Mouse (Mus musculus): ENCODE data around the gene Wnk1.

The Wnk1 gene

GRCm38 (mm10) chr6:120040557-120040857 lies 2.0 kb upstream of the Wnk1 start:
- DNase-seq (ENCODE audit: low spot score): no peak

GRCm38 (mm10) chr6:120039668-120040556 lies 1.4 kb upstream of the Wnk1 start:
- peak; percentile 91 for DNase-seq (ENCODE audit: low spot score)

DNA sequence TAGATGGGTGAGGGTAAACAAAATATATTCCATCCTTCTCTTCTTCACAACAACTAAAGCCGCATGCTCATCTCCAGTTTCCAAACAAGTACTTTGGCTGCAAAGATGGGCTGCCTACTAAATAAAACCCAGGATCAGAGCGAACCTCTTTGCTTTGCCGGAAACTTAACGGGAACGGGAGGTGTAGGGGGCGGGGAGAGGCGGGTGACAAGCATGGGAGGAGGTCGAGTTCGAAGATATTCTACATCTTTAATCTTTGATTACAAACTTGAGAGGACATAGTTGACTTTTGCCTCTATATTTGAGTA lies 738 bp upstream of the Wnk1 start:
- peak; percentile 5 for DNase-seq (ENCODE audit: low spot score)

- DNase-seq (ENCODE audit: low spot score): peak; percentile 63
These were observed 671 bp downstream of the Wnk1 start for GRCm38 (mm10) chr6:120037636-120038365.

DNA sequence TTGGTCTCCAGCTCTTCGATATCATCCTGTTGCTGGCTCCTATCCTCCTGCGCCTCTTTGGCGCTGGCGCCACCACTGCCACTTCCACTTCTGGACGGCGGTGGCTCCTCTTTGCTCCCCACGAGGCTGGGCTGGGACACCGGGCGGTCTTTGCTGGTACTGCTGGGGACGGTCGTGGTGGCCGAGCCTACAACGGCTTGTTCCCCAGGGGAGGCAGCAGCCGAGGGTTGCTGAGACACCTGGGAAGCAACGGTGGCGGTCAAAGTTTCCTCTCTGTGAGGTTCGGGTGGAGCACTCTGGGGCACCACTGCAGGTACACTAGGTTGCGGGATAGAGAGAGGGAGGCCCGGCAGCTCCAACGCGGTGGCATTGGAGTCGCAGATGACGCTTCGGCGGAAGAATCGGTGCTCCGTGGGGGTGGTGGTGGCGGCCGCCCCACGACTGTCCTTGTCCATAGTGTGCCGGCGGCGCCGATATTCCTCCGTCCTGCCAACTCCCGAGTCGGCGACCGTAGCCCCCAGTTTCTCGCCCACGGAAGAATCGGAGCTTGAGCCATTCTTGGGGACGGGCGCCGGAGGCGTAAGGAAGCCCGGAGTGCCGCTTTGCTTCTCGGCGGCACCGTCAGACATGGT lies 1.4 kb downstream of the Wnk1 start:
- peak; percentile 81 for DNase-seq (ENCODE audit: low spot score)

- no peak for DNase-seq (ENCODE audit: low spot score)
These were observed 13.9 kb downstream of the Wnk1 start for GRCm38 (mm10) chr6:120024577-120024976.

GRCm38 (mm10) chr6:120023746-120024145 lies 14.7 kb downstream of the Wnk1 start:
- no peak for DNase-seq (ENCODE audit: low spot score)

DNA sequence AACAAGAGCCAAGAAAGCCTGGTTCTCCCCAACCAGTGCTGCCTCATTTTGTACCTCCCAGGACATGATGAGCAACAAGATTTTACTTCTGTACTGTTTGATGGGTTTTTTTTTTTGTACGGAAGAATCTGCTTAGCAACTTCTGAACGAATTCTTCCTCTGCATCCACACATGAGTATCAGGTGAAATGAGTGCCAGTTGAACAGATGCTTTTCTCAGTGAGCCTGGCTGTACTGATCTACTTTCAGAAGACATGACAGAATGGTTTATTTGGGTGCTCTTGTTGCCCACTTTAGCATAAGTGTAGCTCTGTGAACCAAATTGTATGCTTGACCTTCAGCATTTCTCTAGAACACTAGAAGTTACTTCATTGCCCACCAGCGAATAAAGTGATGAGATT lies 16.4 kb downstream of the Wnk1 start:
- DNase-seq (ENCODE audit: low spot score): no peak

GRCm38 (mm10) chr6:120019697-120020096 lies 18.8 kb downstream of the Wnk1 start:
- DNase-seq (ENCODE audit: low spot score): no peak

GRCm38 (mm10) chr6:120013125-120013524 lies 25.3 kb downstream of the Wnk1 start:
- no peak for DNase-seq (ENCODE audit: low spot score)

GRCm38 (mm10) chr6:120011440-120011839 lies 27.0 kb downstream of the Wnk1 start:
- no peak for DNase-seq (ENCODE audit: low spot score)

GRCm38 (mm10) chr6:120011001-120011400 lies 27.5 kb downstream of the Wnk1 start:
- no peak for DNase-seq (ENCODE audit: low spot score)

DNA sequence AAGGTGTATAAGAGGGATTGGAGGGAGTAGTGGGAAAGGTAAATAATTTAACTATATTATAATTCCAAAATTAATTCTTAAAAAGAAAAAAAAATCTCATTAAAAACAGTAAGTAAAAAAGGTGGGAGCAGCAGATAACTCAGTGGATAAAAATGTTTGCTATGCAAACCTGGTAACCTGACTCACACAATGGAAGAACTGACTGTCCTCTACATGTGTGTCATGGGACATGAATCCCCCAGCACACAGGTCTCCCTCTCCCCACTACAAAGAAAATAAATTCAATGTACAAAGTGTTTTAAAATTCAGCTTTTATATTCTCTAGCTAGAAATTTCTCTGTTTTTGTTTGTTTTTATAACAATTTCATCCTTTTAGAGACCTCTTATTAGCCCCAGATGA lies 27.9 kb downstream of the Wnk1 start:
- no peak for DNase-seq (ENCODE audit: low spot score)

- peak; percentile 36 for DNase-seq (ENCODE audit: low spot score)
These were observed 36.8 kb downstream of the Wnk1 start for GRCm38 (mm10) chr6:120001718-120002117.

- no peak for DNase-seq (ENCODE audit: low spot score)
These were observed 42.0 kb downstream of the Wnk1 start for GRCm38 (mm10) chr6:119996480-119996879.

GRCm38 (mm10) chr6:119924235-119925005 lies 114.1 kb downstream of the Wnk1 start:
- DNase-seq (ENCODE audit: low spot score): no peak

GRCm38 (mm10) chr6:119922544-119922943 lies 115.9 kb downstream of the Wnk1 start:
- no peak for DNase-seq (ENCODE audit: low spot score)

DNA sequence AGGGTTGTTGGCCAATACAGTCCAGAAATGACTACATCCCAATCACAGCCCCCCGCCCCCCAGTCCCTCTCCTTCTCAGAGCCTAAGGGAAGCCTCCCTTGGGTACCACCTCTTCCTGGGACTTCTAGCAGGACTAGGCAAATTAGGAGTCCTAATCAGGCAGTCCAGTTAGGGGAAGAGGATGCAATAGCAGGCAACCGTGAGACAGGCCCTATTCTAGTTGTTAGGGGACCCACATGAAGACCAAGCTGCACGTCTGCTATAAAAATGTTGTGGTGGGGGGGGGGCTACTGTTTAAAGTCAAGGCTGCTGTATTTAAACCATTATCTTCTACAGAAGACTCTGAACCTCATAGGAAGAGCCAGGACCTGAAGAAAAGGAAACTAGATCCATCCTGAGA lies 116.3 kb downstream of the Wnk1 start:
- no peak for DNase-seq (ENCODE audit: low spot score)

DNA sequence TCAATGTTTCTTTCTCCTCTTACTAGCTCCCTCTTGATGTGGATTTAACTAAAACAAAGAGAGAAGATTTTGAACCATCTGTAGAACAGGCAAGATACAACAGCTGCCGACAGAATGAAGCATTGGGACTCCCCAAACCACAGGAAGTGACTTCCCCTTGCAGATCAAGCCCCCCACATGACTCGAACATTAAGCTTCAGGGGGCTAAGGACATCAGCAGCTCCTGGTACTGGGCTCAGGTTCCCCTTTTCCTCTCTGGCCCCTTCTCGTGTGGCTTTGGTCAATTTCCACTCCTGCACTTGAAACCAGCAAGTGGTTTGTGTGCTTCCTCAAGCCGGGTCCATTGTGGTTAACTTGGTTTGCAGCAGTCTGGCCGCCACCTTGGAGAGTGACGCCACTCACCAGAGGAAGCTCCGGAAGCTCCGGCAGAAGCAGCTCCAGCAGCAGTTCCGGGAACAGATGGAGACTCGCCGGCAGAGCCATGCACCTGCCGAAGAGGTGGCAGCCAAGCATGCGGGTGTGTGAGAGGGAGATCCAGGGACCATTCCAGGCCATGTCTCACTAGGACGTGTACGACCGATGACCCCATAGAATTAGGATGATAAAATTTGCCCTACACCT lies 119.8 kb downstream of the Wnk1 start:
- peak; percentile 68 for DNase-seq (ENCODE audit: low spot score)

- DNase-seq (ENCODE audit: low spot score): no peak
These were observed 122.8 kb downstream of the Wnk1 start for GRCm38 (mm10) chr6:119915710-119916109.

DNA sequence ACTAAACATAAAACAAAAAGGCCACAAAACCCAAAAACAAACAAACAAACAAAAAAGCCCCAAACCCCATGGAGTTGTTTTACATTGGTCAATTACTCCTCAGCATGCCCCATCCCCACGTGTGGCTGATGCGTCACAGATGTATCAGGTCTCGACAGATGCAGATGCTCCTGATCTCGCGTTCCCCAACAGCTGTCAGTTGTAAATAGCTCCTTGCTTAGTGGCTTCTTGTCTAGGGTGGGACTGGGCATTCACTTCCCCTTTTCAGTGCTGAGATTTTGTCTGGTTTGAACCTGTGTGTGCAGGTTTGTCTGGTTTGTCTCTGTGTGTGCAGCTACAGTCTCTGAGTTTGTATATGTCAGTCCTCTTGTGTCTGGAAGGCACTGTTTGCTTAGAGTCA lies 126.4 kb downstream of the Wnk1 start:
- DNase-seq (ENCODE audit: low spot score): no peak

DNA sequence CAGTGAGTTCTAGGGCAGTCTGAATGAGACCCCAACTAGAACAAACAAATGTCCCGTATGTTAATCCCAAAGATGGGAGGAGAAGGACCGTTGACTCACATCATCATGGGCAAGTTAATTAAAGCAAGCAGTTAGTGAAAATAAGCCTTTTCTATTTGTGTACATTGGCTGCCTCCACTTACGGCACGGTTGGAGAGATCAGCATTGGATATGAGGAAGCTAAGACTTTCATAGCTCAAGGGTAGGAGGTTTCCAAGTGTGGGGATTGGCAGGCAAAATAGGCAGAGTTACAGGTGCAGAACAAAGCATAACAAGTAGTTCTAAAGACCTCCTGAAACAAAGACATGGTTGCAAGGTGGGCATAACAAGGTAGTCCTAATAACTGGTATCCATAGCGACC lies 133.0 kb downstream of the Wnk1 start:
- DNase-seq (ENCODE audit: low spot score): no peak
